Mouse (Mus musculus): ENCODE data around the gene Rabl6. TPM values are rescaled to one million over a fixed set of nuclear protein-coding genes. Genes with fewer than 3 reads are reported as not detected.

Rabl6 gene
- polyA plus RNA-seq (2016; fragmentation: Nextera tagmentation; extraction: Ambion mirVana): 76.6 and 76.8 TPM in 2 replicates

GRCm38 (mm10) chr2:25607761-25608622 lies at the start of gene Rabl6:
Gene Rabl6, minus strand, starts transcription at chr2:25608521.
- under 1% methylated on average over 80 of the region's 80 CpGs for WGBS

GRCm38 (mm10) chr2:25657652-25658051 lies 49.3 kb upstream of the Rabl6 start, which contains the start of gene Lcn5:
Gene Lcn5, plus strand, starts transcription at chr2:25657952.
- Histone ChIP-seq H3K27ac (no peak within 1 kb of the TSS), H3K4me1 (no peaks in the 10 kb centered on the region), H3K36me3 (replicated peaks) (no peaks in the 10 kb centered on the region), H3K4me3 (replicated peaks) (no peak within 1 kb of the TSS), H3K4me2 (no peak within 1 kb of the TSS), H3K27me3 (no peaks in the 10 kb centered on the region; the same call in 1 of the 2 replicates), H3K9ac (no peak within 1 kb of the TSS), H3K9me3 (no peaks in the 10 kb centered on the region)
- no peak for ATAC-seq (ENCODE audit: low FRiP score)

More at GRCm38 (mm10) chr2:25607761-25608622, at the start of gene Rabl6:
- Histone ChIP-seq H3K27me3 (0 out of 2 replicates have a peak, but pooled peaks cover 15% of the 10 kb centered on the region), H3K4me1 (peaks cover 20% of the 10 kb centered on the region), H3K27ac (peak within 1 kb of the TSS; percentile 91), H3K4me3 (replicated peaks) (peak within 1 kb of the TSS; percentile 98), H3K36me3 (replicated peaks) (peaks cover 2% of the 10 kb centered on the region; the same call in 1 of the 2 replicates), H3K9ac (peak within 1 kb of the TSS; percentile 95), H3K9me3 (no peaks in the 10 kb centered on the region), H3K4me2 (peak within 1 kb of the TSS; percentile 73)
- ATAC-seq (ENCODE audit: low FRiP score): peak; percentile 93

GRCm38 (mm10) chr2:25657246-25657645 lies 48.9 kb upstream of the Rabl6 start:
- Histone ChIP-seq H3K36me3 (replicated peaks) (no peaks in the 10 kb centered on the region), H3K9me3 (no peaks in the 10 kb centered on the region), H3K4me3 (replicated peaks) (no peak overlapping the region), H3K27ac (no peak overlapping the region), H3K27me3 (no peaks in the 10 kb centered on the region), H3K4me1 (no peaks in the 10 kb centered on the region), H3K9ac (no peak overlapping the region), H3K4me2 (no peak overlapping the region)
- whole genome bisulfite sequencing: 92% methylated on average over 4 of the region's 4 CpGs
- ATAC-seq (ENCODE audit: low FRiP score): no peak

GRCm38 (mm10) chr2:25656691-25657090 lies 48.4 kb upstream of the Rabl6 start:
- H3K27ac ChIP-seq: no peak overlapping the region
- no peak for ATAC-seq (ENCODE audit: low FRiP score)
- WGBS: 87% methylated on average over 4 of the region's 4 CpGs

GRCm38 (mm10) chr2:25654502-25654901 lies 46.2 kb upstream of the Rabl6 start:
- 67% methylated on average over 1 of the region's 1 CpGs for WGBS
- Histone ChIP-seq H3K9me3 (no peaks in the 10 kb centered on the region), H3K27ac (no peak overlapping the region), H3K4me2 (no peak overlapping the region), H3K36me3 (replicated peaks) (no peaks in the 10 kb centered on the region), H3K27me3 (no peaks in the 10 kb centered on the region), H3K4me3 (replicated peaks) (no peak overlapping the region), H3K9ac (no peak overlapping the region), H3K4me1 (no peaks in the 10 kb centered on the region)
- no peak for ATAC-seq (ENCODE audit: low FRiP score)

More at GRCm38 (mm10) chr2:25656691-25657090, 48.4 kb upstream of the Rabl6 start:
- Histone ChIP-seq H3K4me2 (no peak overlapping the region), H3K36me3 (replicated peaks) (no peaks in the 10 kb centered on the region), H3K9ac (no peak overlapping the region), H3K9me3 (no peaks in the 10 kb centered on the region), H3K4me3 (replicated peaks) (no peak overlapping the region), H3K27me3 (no peaks in the 10 kb centered on the region), H3K4me1 (no peaks in the 10 kb centered on the region)

- H3K27ac ChIP-seq: no peak within 1 kb of the TSS
- H3K36me3 ChIP-seq (replicated peaks): no peaks in the 10 kb centered on the region
- no peak within 1 kb of the TSS for H3K9ac ChIP-seq
- H3K27me3 ChIP-seq: no peaks in the 10 kb centered on the region
- ATAC-seq (ENCODE audit: low FRiP score): no peak
- H3K4me3 ChIP-seq (replicated peaks): no peak within 1 kb of the TSS
- H3K4me1 ChIP-seq: no peaks in the 10 kb centered on the region
- H3K9me3 ChIP-seq: no peaks in the 10 kb centered on the region
- 83% methylated on average over 2 of the region's 2 CpGs for WGBS
- no peak within 1 kb of the TSS for H3K4me2 ChIP-seq
Measured at GRCm38 (mm10) chr2:25652902-25653301, 44.6 kb upstream of the Rabl6 start, which contains the start of gene Lcn8. Gene Lcn8, plus strand, starts transcription at chr2:25653120.

- WGBS: 16% methylated on average over 6 of the region's 6 CpGs
- H3K4me1 ChIP-seq: no peaks in the 10 kb centered on the region
- no peaks in the 10 kb centered on the region for H3K9me3 ChIP-seq
Measured at GRCm38 (mm10) chr2:25639890-25640289, 31.6 kb upstream of the Rabl6 start.

GRCm38 (mm10) chr2:25634046-25634445 lies 25.7 kb upstream of the Rabl6 start:
- no peaks in the 10 kb centered on the region for H3K9me3 ChIP-seq
- H3K4me3 ChIP-seq (replicated peaks): no peak overlapping the region
- WGBS: 23% methylated on average over 1 of the region's 1 CpGs
- no peaks in the 10 kb centered on the region for H3K27me3 ChIP-seq
- no peak overlapping the region for H3K27ac ChIP-seq
- no peak for ATAC-seq (ENCODE audit: low FRiP score)
- H3K4me2 ChIP-seq: no peak overlapping the region
- no peaks in the 10 kb centered on the region for H3K4me1 ChIP-seq
- no peak overlapping the region for H3K9ac ChIP-seq
- H3K36me3 ChIP-seq (replicated peaks): no peaks in the 10 kb centered on the region

More at GRCm38 (mm10) chr2:25639890-25640289, 31.6 kb upstream of the Rabl6 start:
- Histone ChIP-seq H3K9ac (no peak overlapping the region), H3K27ac (no peak overlapping the region), H3K27me3 (no peaks in the 10 kb centered on the region), H3K4me2 (no peak overlapping the region), H3K36me3 (replicated peaks) (no peaks in the 10 kb centered on the region), H3K4me3 (replicated peaks) (no peak overlapping the region)
- no peak for ATAC-seq (ENCODE audit: low FRiP score)

GRCm38 (mm10) chr2:25633616-25634015 lies 25.3 kb upstream of the Rabl6 start:
- Histone ChIP-seq H3K4me2 (no peak overlapping the region), H3K4me3 (replicated peaks) (no peak overlapping the region), H3K9me3 (no peaks in the 10 kb centered on the region), H3K9ac (no peak overlapping the region), H3K27ac (no peak overlapping the region), H3K36me3 (replicated peaks) (no peaks in the 10 kb centered on the region), H3K27me3 (no peaks in the 10 kb centered on the region), H3K4me1 (no peaks in the 10 kb centered on the region)
- ATAC-seq (ENCODE audit: low FRiP score): no peak
- 93% methylated on average over 3 of the region's 3 CpGs for WGBS

- 54% methylated on average over 4 of the region's 4 CpGs for WGBS
Measured at GRCm38 (mm10) chr2:25628738-25629137, 20.4 kb upstream of the Rabl6 start.

GRCm38 (mm10) chr2:25627811-25628210 lies 19.5 kb upstream of the Rabl6 start, which contains the start of gene Fcna:
Gene Fcna, minus strand, starts transcription at chr2:25628030.
- Histone ChIP-seq H3K27ac (no peak within 1 kb of the TSS), H3K9me3 (no peaks in the 10 kb centered on the region), H3K4me1 (no peaks in the 10 kb centered on the region), H3K36me3 (replicated peaks) (no peaks in the 10 kb centered on the region), H3K4me2 (no peak within 1 kb of the TSS), H3K27me3 (peaks cover 9% of the 10 kb centered on the region; the same call in 1 of the 2 replicates), H3K9ac (no peak within 1 kb of the TSS), H3K4me3 (replicated peaks) (no peak within 1 kb of the TSS)
- ATAC-seq (ENCODE audit: low FRiP score): no peak
- WGBS: 86% methylated on average over 6 of the region's 6 CpGs

More at GRCm38 (mm10) chr2:25628738-25629137, 20.4 kb upstream of the Rabl6 start:
- Histone ChIP-seq H3K36me3 (replicated peaks) (no peaks in the 10 kb centered on the region), H3K4me1 (no peaks in the 10 kb centered on the region), H3K4me2 (no peak overlapping the region), H3K27ac (no peak overlapping the region), H3K9ac (no peak overlapping the region), H3K4me3 (replicated peaks) (no peak overlapping the region), H3K27me3 (peaks cover 6% of the 10 kb centered on the region; the same call in 1 of the 2 replicates), H3K9me3 (no peaks in the 10 kb centered on the region)
- no peak for ATAC-seq (ENCODE audit: low FRiP score)

GRCm38 (mm10) chr2:25625986-25626385 lies 17.7 kb upstream of the Rabl6 start:
- H3K27me3 ChIP-seq: peaks cover 9% of the 10 kb centered on the region; the same call in 1 of the 2 replicates
- no peak for ATAC-seq (ENCODE audit: low FRiP score)
- no peak overlapping the region for H3K27ac ChIP-seq
- no peak overlapping the region for H3K4me2 ChIP-seq
- WGBS: 86% methylated on average over 5 of the region's 5 CpGs
- peaks cover 7% of the 10 kb centered on the region; the same call in 1 of the 2 replicates for H3K4me1 ChIP-seq
- no peak overlapping the region for H3K9ac ChIP-seq
- H3K9me3 ChIP-seq: no peaks in the 10 kb centered on the region
- no peak overlapping the region for H3K4me3 ChIP-seq (replicated peaks)
- H3K36me3 ChIP-seq (replicated peaks): no peaks in the 10 kb centered on the region
